Mouse (Mus musculus): ENCODE results near the gene Bik. TPM values are rescaled to one million over a fixed set of nuclear protein-coding genes. Genes with fewer than 3 reads are reported as not detected.
A peak's percentile ranks its signal among the peaks of the same experiment; 100 is the strongest.

Gene Bik
- not detected in 2 replicates for polyA plus RNA-seq (2011; ENCODE audit: insufficient read length, low read depth, missing spikeins)

DNA sequence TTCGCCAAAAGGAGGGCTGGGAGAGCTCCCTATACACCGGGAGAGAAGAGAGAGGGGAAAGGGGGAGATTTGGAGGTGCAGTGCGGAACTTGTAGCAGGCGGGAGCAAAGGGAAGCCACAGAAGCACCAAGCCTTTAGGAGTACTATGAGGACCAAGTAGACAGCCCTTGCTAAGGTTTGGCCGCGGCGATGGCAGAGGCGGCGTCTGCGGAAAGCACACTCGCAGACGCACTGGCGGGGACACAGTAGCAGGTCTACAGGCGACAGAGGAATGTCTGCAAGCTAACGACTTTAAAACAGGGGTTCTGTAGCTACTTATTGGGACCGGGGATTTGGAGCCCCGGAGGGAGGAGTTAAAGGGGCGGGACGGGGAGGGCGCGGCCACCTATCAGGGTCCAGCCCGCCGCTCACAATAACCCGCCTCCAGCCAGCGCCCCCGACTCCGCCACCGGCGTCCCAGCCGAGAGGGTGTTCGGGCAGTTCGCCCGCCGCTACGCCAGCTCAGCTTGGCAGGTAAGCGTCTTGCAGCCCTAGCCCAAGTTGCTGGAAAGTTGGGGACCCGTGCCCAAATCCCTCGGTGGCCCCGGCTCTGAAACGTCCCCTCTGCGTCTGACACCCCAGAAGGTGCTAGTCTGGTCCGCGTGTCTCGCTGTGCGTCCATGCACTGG lies at the start of gene Bik:
Gene Bik (plus strand): TSS at position 439 of the 668 bp plus-strand sequence.
- H3K27ac ChIP-seq (ENCODE audit: insufficient read depth, low read length), result no peak within 1 kb of the TSS

DNA sequence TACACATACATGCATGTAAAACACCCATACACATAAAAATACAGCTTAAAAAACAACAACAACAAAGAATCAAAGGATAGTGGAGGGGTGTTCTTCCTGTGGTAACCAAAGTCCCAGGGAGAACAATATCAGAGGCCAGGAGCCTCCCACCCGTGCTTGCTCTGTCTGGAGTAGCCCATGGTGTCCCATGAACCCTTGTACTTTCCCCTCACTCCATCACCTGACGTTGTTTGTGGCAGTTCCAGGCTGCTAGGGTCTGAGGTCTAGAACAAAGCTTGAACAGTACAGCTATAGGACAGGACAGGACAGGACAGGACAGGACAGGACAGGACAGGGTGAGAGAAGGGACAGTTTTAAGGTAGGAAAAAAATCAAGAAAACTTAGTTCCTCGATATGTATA lies 48.6 kb upstream of the Bik start:
- Histone ChIP-seq H3K4me3 (ENCODE audit: insufficient read depth, low read length) (no peak overlapping the region), H3K4me1 (ENCODE audit: control insufficient read depth, insufficient read depth, low read length) (peaks cover 11% of the 10 kb centered on the region)
- TF ChIP-seq POLR2A (IDR thresholded peaks at IDR 0.05; ENCODE audit: low read depth, low read length), result no peak
- no peak for TF ChIP-seq CTCF (IDR thresholded peaks at IDR 0.05; ENCODE audit: borderline replicate concordance, insufficient read depth, low read length)

More for the DNA sequence above, at the start of gene Bik:
- Histone ChIP-seq H3K4me1 (ENCODE audit: control insufficient read depth, insufficient read depth, low read length) (0 out of 2 replicates have a peak, but pooled peaks cover 2% of the 10 kb centered on the region), H3K4me3 (ENCODE audit: insufficient read depth, low read length) (peak within 1 kb of the TSS; percentile 51)
- no peak for TF ChIP-seq POLR2A (IDR thresholded peaks at IDR 0.05; ENCODE audit: low read depth, low read length)
- TF ChIP-seq CTCF (IDR thresholded peaks at IDR 0.05; ENCODE audit: borderline replicate concordance, insufficient read depth, low read length), result no peak

DNA sequence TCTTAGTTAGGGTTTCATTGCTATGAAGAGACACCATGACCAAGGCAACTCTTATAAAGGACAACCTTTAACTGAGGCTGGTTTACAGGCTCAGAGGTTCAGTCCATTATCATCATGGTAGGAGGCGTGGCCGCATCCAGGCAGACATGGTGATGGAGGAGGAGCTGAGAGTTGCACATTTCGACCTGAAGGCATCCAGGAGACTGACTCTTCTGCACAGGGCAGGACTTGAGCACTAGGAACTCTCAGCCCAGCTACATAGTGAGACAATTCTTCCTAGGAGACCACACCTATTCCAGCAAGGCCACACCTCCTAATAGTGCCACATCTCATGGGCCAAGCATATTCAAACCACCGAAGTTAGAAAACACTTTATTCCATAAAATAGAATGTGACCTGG lies 46.8 kb upstream of the Bik start:
- H3K27ac ChIP-seq (ENCODE audit: insufficient read depth, low read length), result no peak overlapping the region
- no peak overlapping the region for H3K4me3 ChIP-seq (ENCODE audit: insufficient read depth, low read length)
- TF ChIP-seq POLR2A (IDR thresholded peaks at IDR 0.05; ENCODE audit: low read depth, low read length) (no peak), CTCF (IDR thresholded peaks at IDR 0.05; ENCODE audit: borderline replicate concordance, insufficient read depth, low read length) (no peak)
- H3K4me1 ChIP-seq (ENCODE audit: control insufficient read depth, insufficient read depth, low read length), result no peaks in the 10 kb centered on the region

More for the DNA sequence above, 48.6 kb upstream of the Bik start:
- H3K27ac ChIP-seq (ENCODE audit: insufficient read depth, low read length), result no peak overlapping the region

DNA sequence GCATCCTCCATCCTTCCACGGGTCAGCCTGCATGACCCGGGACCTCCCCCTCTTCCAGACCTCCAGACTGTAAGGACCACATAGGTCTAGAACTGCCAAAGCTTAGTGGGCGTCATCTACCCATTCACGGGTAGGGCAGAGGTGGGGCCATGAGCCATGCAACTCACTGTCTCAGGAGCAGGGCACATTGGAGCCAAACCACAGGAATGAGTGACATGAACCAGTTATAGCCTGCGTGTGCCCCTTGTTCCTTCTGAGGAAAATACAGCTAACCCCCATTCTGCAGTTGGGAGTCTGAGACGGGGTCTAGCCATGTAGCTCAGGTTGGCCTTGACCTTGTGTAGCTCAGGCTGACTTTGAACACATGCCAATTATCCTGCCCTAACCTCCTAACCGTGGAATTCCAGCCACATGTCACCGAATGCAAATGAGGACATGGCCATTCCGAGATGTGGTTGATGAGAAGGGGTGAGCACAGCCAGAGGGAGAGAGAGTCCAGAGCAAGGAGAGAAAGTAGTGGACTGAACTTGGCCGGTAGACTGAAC lies 45.4 kb upstream of the Bik start:
- Histone ChIP-seq H3K27ac (ENCODE audit: insufficient read depth, low read length) (no peak overlapping the region), H3K4me3 (ENCODE audit: insufficient read depth, low read length) (no peak overlapping the region), H3K4me1 (ENCODE audit: control insufficient read depth, insufficient read depth, low read length) (no peaks in the 10 kb centered on the region)
- TF ChIP-seq POLR2A (IDR thresholded peaks at IDR 0.05; ENCODE audit: low read depth, low read length) (no peak), CTCF (IDR thresholded peaks at IDR 0.05; ENCODE audit: borderline replicate concordance, insufficient read depth, low read length) (no peak)

DNA sequence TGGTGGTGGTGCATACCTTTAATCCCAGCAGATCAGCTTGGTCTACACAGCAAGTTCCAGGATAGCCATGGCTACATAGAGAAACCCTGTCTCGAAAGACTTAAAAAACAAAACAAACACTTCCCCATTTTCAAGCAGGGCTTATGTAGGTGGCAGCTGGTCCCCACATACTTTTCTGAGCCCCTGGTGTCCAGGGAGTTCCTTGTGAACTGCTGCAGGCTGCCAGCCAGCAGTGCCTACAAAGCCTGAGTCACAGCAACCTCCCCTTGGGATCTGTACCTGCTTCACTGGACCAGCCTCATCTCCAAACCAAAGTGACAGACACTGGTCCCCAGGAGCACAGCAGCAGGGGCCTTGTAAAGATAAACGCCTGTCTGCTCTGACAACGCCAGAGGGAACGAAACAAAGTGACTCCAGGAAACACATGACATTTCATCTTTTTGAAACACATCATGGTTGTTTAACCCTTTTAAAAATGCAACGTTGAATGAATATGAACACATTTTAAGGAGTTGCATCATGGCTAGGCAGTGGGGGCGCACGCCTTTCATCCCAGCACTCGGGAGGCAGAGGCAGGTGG lies 43.9 kb upstream of the Bik start:
- Histone ChIP-seq H3K4me1 (ENCODE audit: control insufficient read depth, insufficient read depth, low read length) (no peaks in the 10 kb centered on the region), H3K27ac (ENCODE audit: insufficient read depth, low read length) (no peak overlapping the region), H3K4me3 (ENCODE audit: insufficient read depth, low read length) (no peak overlapping the region)
- TF ChIP-seq CTCF (IDR thresholded peaks at IDR 0.05; ENCODE audit: borderline replicate concordance, insufficient read depth, low read length) (no peak), POLR2A (IDR thresholded peaks at IDR 0.05; ENCODE audit: low read depth, low read length) (no peak)

DNA sequence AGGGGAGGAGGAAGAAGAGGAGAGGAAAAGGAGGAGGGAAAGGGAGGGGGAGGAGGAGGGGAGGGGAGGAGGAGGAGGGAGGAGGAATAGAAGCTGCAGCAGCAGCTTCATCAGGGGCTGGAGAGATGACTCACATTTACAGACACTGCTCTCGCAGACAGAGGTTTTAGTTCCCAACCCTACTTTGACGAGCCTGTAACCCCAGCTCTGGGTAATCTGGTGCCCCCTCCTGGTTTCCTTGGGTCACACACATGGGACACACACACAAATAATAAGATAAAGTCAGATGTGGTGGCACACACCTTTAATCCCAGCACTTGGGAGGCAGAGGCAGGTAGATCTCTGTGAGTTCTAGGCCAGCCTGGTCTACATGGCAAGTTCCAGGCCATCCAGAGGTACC lies 43.2 kb upstream of the Bik start:
- TF ChIP-seq CTCF (IDR thresholded peaks at IDR 0.05; ENCODE audit: borderline replicate concordance, insufficient read depth, low read length) (no peak), POLR2A (IDR thresholded peaks at IDR 0.05; ENCODE audit: low read depth, low read length) (no peak)
- no peaks in the 10 kb centered on the region for H3K4me1 ChIP-seq (ENCODE audit: control insufficient read depth, insufficient read depth, low read length)
- H3K27ac ChIP-seq (ENCODE audit: insufficient read depth, low read length), result no peak overlapping the region
- no peak overlapping the region for H3K4me3 ChIP-seq (ENCODE audit: insufficient read depth, low read length)

DNA sequence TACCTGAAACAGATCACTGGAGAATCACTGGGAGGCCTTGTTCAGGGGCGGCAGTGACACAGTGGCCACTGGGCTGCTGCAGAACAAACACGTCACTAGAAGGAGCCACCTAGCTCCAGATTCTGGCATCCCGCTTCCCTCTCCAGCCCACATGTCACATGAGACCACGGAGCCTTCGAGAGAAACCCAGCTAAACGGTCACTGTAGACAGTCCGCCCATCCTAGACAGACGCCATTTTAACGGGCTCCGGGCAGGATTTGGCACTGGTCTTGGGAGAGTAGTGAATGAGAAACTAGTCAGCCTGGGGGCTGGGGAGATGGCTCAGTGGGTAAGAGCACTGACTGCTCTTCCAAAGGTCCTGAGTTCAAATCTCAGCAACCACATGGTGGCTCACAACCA lies 42.4 kb upstream of the Bik start:
- TF ChIP-seq CTCF (IDR thresholded peaks at IDR 0.05; ENCODE audit: borderline replicate concordance, insufficient read depth, low read length) (no peak), POLR2A (IDR thresholded peaks at IDR 0.05; ENCODE audit: low read depth, low read length) (no peak)
- Histone ChIP-seq H3K4me1 (ENCODE audit: control insufficient read depth, insufficient read depth, low read length) (no peaks in the 10 kb centered on the region), H3K27ac (ENCODE audit: insufficient read depth, low read length) (no peak overlapping the region), H3K4me3 (ENCODE audit: insufficient read depth, low read length) (no peak overlapping the region)

DNA sequence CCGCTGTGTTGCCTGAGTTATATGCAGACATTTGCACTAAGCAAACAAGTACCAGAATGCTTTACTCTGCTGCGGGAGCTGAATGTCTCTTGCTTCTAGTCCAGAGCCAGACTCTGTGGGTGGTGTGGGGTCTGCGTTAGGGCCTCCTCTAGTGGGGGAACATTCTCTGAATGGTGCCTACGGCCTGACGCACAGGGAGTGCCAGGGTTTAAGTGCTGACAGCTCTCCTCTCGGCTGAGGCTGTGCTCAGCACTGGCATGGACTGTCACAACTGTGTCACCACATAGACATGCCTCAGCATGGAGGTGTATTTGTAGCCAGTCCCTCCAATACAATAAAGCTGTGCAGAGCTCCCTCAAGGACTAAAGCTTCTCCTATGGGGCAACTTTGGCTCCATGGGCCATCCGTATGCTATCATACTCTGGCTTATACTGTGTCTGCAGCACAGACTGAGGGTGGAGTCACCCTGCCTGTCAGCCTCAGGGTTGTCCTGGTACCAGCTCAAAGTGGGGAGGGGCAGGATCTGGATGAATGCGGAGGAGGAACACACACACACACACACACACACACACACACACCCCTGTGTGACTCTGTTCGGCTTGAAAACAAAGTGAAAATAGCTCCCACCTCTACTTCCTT lies 39.1 kb upstream of the Bik start:
- no peaks in the 10 kb centered on the region for H3K4me1 ChIP-seq (ENCODE audit: control insufficient read depth, insufficient read depth, low read length)
- no peak overlapping the region for H3K4me3 ChIP-seq (ENCODE audit: insufficient read depth, low read length)
- TF ChIP-seq CTCF (IDR thresholded peaks at IDR 0.05; ENCODE audit: borderline replicate concordance, insufficient read depth, low read length), result no peak
- TF ChIP-seq POLR2A (IDR thresholded peaks at IDR 0.05; ENCODE audit: low read depth, low read length), result no peak
- H3K27ac ChIP-seq (ENCODE audit: insufficient read depth, low read length), result no peak overlapping the region

DNA sequence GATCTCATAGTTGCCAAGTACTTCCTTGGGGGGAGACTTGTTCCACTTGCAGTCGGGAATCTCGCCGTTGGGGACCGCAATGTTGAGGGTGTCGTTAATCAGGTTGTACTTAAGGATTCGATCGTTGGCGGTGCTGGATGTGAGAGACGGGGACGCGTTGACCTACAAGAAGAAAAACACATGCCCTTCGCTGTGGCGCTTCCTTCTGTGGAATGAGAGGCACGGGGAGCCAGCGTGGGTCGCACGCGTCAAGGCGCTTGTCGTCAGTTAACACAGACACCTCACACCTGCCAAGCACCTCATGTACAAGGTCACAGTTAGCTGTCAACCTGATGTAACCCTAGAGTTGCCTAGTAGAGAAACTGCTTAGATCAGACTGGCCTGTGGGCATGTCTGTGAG lies 37.2 kb upstream of the Bik start:
- Histone ChIP-seq H3K27ac (ENCODE audit: insufficient read depth, low read length) (no peak overlapping the region), H3K4me3 (ENCODE audit: insufficient read depth, low read length) (no peak overlapping the region), H3K4me1 (ENCODE audit: control insufficient read depth, insufficient read depth, low read length) (no peaks in the 10 kb centered on the region)
- TF ChIP-seq POLR2A (IDR thresholded peaks at IDR 0.05; ENCODE audit: low read depth, low read length) (no peak), CTCF (IDR thresholded peaks at IDR 0.05; ENCODE audit: borderline replicate concordance, insufficient read depth, low read length) (no peak)

DNA sequence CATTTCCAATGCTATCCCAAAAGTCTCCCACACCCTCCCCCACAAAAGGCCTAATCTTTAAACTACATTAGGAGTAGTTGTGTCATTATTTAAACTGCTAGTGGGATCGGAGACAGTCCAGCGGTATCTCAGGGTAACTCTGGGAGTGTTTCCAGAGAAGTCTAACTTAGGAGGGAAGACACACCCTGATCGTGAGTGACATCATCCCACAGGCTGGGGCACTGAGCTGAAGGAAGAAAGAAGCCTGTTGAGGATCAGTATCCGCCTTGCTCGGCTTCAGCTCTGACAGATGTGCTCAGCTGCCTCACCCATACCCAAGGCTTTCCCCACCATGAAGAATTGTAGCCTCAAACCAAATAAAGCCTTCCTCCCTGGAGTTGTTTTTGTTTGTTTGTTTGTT lies 34.8 kb upstream of the Bik start:
- H3K4me1 ChIP-seq (ENCODE audit: control insufficient read depth, insufficient read depth, low read length), result no peaks in the 10 kb centered on the region; the same call in 1 of the 2 replicates
- no peak overlapping the region for H3K4me3 ChIP-seq (ENCODE audit: insufficient read depth, low read length)
- no peak overlapping the region for H3K27ac ChIP-seq (ENCODE audit: insufficient read depth, low read length)
- no peak for TF ChIP-seq POLR2A (IDR thresholded peaks at IDR 0.05; ENCODE audit: low read depth, low read length)
- TF ChIP-seq CTCF (IDR thresholded peaks at IDR 0.05; ENCODE audit: borderline replicate concordance, insufficient read depth, low read length), result no peak

Data from embryonic fibroblast, embryonic 13.5 days (primary cell).